Mouse (Mus musculus): ENCODE data around the gene Gnl1. TPM values are rescaled to one million over a fixed set of nuclear protein-coding genes. Genes with fewer than 3 reads are reported as not detected.
"Not testable (repeated sequence)": the region's sequence is repeated elsewhere in the genome, so short reads cannot be mapped to it uniquely, and the experiment has no call there.

The Gnl1 gene
- polyA plus RNA-seq, 1 experiment from 2014 or later: 50.3 TPM

DNA sequence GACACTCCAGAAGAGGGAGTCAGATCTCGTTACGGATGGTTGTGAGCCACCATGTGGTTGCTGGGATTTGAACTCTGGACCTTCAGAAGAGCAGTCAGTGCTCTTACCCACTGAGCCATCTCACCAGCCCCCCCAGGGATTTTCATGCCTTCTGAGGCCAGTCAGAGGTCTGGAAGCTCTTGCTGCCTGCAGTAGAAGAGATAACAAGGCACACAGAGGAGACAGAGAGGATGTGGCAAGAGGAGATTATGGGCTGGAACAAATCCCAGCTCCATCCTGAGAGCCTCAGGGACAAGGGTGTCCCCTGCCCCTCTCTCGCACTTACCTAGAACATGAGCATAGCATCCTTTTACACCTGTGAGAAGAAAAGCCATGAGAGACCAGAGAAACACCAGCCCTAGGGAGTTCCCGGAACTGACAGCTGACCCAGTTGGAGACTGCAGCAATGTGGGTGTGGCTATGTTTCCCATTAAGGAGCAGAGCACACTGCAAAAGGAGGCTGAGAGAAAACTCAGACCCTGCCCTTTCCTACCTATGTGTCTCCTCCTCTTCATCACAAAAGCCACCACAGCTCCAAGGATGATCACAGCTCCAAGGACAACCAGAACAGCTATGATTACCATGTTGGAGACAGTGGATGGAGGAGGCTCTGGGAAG is 50.5 kb downstream of the Gnl1 start:
- H3K4me3 ChIP-seq; H3K4me2 ChIP-seq; H3K27ac ChIP-seq; ATAC-seq (ENCODE audit: borderline replicate concordance, extremely low read depth, low FRiP score, low TSS enrichment); H3K4me1 ChIP-seq; H3K36me3 ChIP-seq; H3K27me3 ChIP-seq; H3K9ac ChIP-seq; H3K9me3 ChIP-seq: not testable (repeated sequence)
- WGBS: 77% methylated on average over 4 of the region's 4 CpGs

- not testable (repeated sequence) for H3K4me1 ChIP-seq; H3K9ac ChIP-seq; H3K36me3 ChIP-seq; ATAC-seq (ENCODE audit: borderline replicate concordance, extremely low read depth, low FRiP score, low TSS enrichment); H3K9me3 ChIP-seq; H3K27me3 ChIP-seq; H3K27ac ChIP-seq
- peak overlapping the region; percentile 54 for H3K4me3 ChIP-seq
- 56% methylated on average over 8 of the region's 8 CpGs for WGBS
- peak overlapping the region; percentile 94 for H3K4me2 ChIP-seq
Measured at GRCm38 (mm10) chr17:36030703-36031582, 51.3 kb downstream of the Gnl1 start.

DNA sequence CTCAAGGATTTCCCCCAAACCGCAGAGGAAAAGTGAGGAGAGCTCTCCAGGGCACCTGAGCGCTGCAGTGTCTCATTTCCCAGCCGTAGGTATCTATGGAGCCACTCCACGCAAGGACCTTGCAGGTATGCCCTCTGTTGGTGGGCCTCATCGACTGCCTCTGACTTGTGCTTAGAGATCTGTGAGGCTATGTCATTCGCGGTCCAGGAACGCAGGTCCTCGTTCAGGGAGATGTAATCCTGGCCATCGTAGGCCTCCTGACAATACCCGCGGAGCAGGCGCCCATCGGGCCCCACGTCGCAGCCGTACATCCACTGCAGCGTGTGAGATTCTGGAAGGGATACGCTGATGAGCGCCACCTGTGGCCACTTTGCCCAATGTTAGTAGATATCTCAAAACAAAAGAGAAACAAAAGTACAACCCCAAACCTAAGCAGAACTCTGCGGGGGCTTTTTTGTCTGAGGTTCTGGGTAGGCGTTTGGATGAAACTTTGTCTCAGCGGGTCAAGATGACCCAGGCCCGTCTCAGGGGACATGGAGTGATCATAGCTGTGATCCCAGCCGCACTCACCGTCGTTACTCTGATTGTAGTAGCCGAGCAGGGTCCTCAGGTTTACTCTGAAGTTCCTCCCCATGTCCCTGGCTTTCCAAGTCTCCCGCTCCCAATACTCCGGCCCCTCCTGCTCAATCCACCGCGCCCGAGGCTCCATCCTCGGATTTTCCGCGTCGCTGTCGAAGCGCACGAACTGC is 52.1 kb downstream of the Gnl1 start:
- not testable (repeated sequence) for H3K36me3 ChIP-seq, H3K27ac ChIP-seq, H3K9me3 ChIP-seq, H3K4me1 ChIP-seq, H3K27me3 ChIP-seq
- WGBS: 2% methylated on average over 40 of the region's 40 CpGs
- Histone ChIP-seq H3K9ac (peak overlapping the region; percentile 34), H3K4me2 (peak overlapping the region; percentile 94), H3K4me3 (peak overlapping the region; percentile 54)
- peak; percentile 47 for ATAC-seq (ENCODE audit: borderline replicate concordance, extremely low read depth, low FRiP score, low TSS enrichment)

DNA sequence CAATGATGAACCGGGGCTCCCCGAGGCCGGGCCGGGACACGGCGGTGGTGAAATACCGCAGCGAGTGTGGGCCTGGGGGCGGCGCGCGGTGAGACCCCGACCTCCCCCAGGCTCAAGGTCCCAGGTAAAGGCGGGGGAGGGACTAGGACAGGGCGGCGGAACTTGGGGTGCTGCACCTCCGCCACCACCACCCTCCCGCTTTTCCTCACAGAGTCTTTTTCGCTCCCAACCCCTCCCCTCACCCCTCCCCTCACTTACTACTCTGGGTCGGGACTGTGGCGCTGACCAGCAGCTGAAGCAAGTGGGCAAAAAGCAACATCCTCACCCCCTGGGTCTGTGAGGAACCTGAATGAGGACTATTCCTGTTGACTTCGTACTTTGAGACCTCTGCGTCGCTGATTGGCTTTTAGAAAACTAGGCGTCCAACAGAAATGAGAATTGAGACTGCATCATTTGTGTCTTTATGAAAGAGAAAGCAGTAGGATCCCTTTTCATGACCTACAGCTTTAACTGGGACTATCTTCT is 52.8 kb downstream of the Gnl1 start, which contains the start of gene H2-T23:
H2-T23 (minus strand) TSS at position 505 of the 525 bp plus-strand sequence.
- ATAC-seq (ENCODE audit: borderline replicate concordance, extremely low read depth, low FRiP score, low TSS enrichment): peak; percentile 29; the same call in 1 of the 2 replicates
- H3K4me1 ChIP-seq, H3K36me3 ChIP-seq, H3K27me3 ChIP-seq, H3K9me3 ChIP-seq, H3K27ac ChIP-seq: not testable (repeated sequence)
- Histone ChIP-seq H3K9ac (peak within 1 kb of the TSS; percentile 34), H3K4me3 (peak within 1 kb of the TSS; percentile 54), H3K4me2 (peak within 1 kb of the TSS; percentile 94)
- WGBS: under 1% methylated on average over 25 of the region's 25 CpGs

DNA sequence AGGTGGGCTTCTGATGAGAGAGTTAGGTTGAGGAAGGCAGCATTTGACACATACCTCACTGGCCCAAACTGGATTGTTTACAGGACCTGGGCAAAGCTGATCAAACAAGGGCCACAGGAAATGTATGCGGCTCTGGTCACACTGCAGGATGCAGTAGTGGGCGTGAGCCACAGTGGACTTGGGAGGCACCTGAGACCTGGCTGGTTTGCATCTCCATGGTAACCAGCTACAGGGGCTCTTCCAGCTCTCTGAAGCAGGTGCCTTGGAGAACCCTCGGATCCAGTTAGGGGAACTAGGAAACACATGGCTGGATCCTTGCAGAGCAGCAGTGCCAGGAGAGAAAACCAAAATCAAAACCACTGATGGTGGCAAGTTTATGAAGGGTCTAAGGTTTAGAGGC is 54.9 kb downstream of the Gnl1 start:
- not testable (repeated sequence) for H3K9me3 ChIP-seq; H3K4me1 ChIP-seq; H3K9ac ChIP-seq; ATAC-seq (ENCODE audit: borderline replicate concordance, extremely low read depth, low FRiP score, low TSS enrichment); H3K4me2 ChIP-seq; H3K27ac ChIP-seq; H3K27me3 ChIP-seq; H3K36me3 ChIP-seq; H3K4me3 ChIP-seq
- WGBS: 39% methylated on average over 3 of the region's 3 CpGs

GRCm38 (mm10) chr17:36035010-36035638 is 55.5 kb downstream of the Gnl1 start:
- 11% methylated on average over 3 of the region's 3 CpGs for WGBS
- H3K4me1 ChIP-seq; H3K9ac ChIP-seq; H3K27me3 ChIP-seq; H3K27ac ChIP-seq; H3K9me3 ChIP-seq; H3K36me3 ChIP-seq; H3K4me2 ChIP-seq; H3K4me3 ChIP-seq; ATAC-seq (ENCODE audit: borderline replicate concordance, extremely low read depth, low FRiP score, low TSS enrichment): not testable (repeated sequence)

DNA sequence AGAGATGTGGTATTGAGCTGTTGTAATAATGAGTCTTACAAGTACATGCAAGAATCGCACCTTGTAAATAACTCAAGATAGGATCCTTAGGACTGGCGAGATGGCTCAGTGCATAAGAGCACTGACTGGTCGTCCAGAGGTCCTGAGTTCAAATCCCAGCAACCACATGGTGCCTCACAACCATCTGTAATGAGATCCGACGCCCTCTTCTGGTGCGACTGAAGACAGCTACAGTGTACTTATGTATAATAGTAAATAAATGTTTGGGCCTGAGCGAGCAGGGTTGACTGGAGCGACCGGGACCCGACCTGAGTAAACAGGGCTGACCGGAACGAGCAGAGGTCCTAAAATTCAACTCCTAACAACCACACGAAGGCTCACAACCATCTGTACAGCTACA is 56.5 kb downstream of the Gnl1 start:
- not testable (repeated sequence) for ATAC-seq (ENCODE audit: borderline replicate concordance, extremely low read depth, low FRiP score, low TSS enrichment); H3K36me3 ChIP-seq; H3K4me2 ChIP-seq; H3K9ac ChIP-seq; H3K27me3 ChIP-seq; H3K9me3 ChIP-seq; H3K4me1 ChIP-seq; H3K4me3 ChIP-seq; H3K27ac ChIP-seq
- 81% methylated on average over 13 of the region's 13 CpGs for WGBS

MicroRNA genes within 50 kb of the gene (microRNA counts, 519-probe panel; counts per million panel counts)
- microRNA mmu-miR-877: 2,183 counts per million, percentile 27 among the panel's probes with 10 or more counts

Small RNA genes lying within 50 kb of the gene (microRNA-seq; reads per million reads assigned to microRNA genes)
- gene Mir877: 51.0 reads per million, percentile 46 among the genes with 10 or more reads in this experiment

Other genes with a start within 250 kb of the Gnl1 start
- gene Ier3, start 158.2 kb upstream of the Gnl1 start, polyA plus RNA-seq (2015; fragmentation: Nextera tagmentation; extraction: Ambion mirVana): 17.9 and 21.0 TPM in 2 replicates
- 50.1 and 54.4 TPM in 2 replicates for gene Flot1, start 156.6 kb upstream of the Gnl1 start, polyA plus RNA-seq (2015; fragmentation: Nextera tagmentation; extraction: Ambion mirVana)
- gene Tubb5, start 141.5 kb upstream of the Gnl1 start, polyA plus RNA-seq (2015; fragmentation: Nextera tagmentation; extraction: Ambion mirVana): 1,042 and 1,079 TPM in 2 replicates
- gene Mdc1, start 138.3 kb upstream of the Gnl1 start, polyA plus RNA-seq (2015; fragmentation: Nextera tagmentation; extraction: Ambion mirVana): 24.1 and 24.7 TPM in 2 replicates
- 71.0 and 73.3 TPM in 2 replicates for gene Nrm, start 118.5 kb upstream of the Gnl1 start, polyA plus RNA-seq (2015; fragmentation: Nextera tagmentation; extraction: Ambion mirVana)
- gene Ppp1r18, start 114.3 kb upstream of the Gnl1 start, polyA plus RNA-seq (2015; fragmentation: Nextera tagmentation; extraction: Ambion mirVana): 21.3 and 23.4 TPM in 2 replicates
- 42.0 and 42.1 TPM in 2 replicates for gene Dhx16, start 100.0 kb upstream of the Gnl1 start, polyA plus RNA-seq (2015; fragmentation: Nextera tagmentation; extraction: Ambion mirVana)
- 20.5 and 21.2 TPM in 2 replicates for gene 2310061I04Rik, start 82.4 kb upstream of the Gnl1 start, polyA plus RNA-seq (2015; fragmentation: Nextera tagmentation; extraction: Ambion mirVana)
- gene Atat1, start 69.8 kb upstream of the Gnl1 start, polyA plus RNA-seq (2015; fragmentation: Nextera tagmentation; extraction: Ambion mirVana): 58.3 and 63.6 TPM in 2 replicates
- 73.9 and 77.5 TPM in 2 replicates for gene Mrps18b, start 63.5 kb upstream of the Gnl1 start, polyA plus RNA-seq (2015; fragmentation: Nextera tagmentation; extraction: Ambion mirVana)
- gene Ppp1r10, start 63.4 kb upstream of the Gnl1 start, polyA plus RNA-seq (2015; fragmentation: Nextera tagmentation; extraction: Ambion mirVana): 35.9 and 38.2 TPM in 2 replicates
- gene Abcf1, start 10.1 kb upstream of the Gnl1 start, polyA plus RNA-seq (2015; fragmentation: Nextera tagmentation; extraction: Ambion mirVana): 71.6 and 87.8 TPM in 2 replicates
- 29.3 and 32.4 TPM in 2 replicates for gene Prr3, start 385 bp downstream of the Gnl1 start, polyA plus RNA-seq (2015; fragmentation: Nextera tagmentation; extraction: Ambion mirVana)
- gene H2-T24, start 40.7 kb downstream of the Gnl1 start, polyA plus RNA-seq (2015; fragmentation: Nextera tagmentation; extraction: Ambion mirVana): 2.2 and 3.2 TPM in 2 replicates
- gene H2-T23, start 53.0 kb downstream of the Gnl1 start, polyA plus RNA-seq (2015; fragmentation: Nextera tagmentation; extraction: Ambion mirVana): 6.1 and 8.4 TPM in 2 replicates
- gene H2-T22, start 62.9 kb downstream of the Gnl1 start, polyA plus RNA-seq (2015; fragmentation: Nextera tagmentation; extraction: Ambion mirVana): 16.1 and 18.4 TPM in 2 replicates
- gene Gm6034, start 63.1 kb downstream of the Gnl1 start, polyA plus RNA-seq (2015; fragmentation: Nextera tagmentation; extraction: Ambion mirVana): not detected in 2 replicates
- gene Gm11127, start 78.5 kb downstream of the Gnl1 start, polyA plus RNA-seq (2015; fragmentation: Nextera tagmentation; extraction: Ambion mirVana): not detected in 2 replicates
- gene Gm19684, start 141.8 kb downstream of the Gnl1 start, polyA plus RNA-seq (2015; fragmentation: Nextera tagmentation; extraction: Ambion mirVana): not detected in 2 replicates
- gene Gm7030, start 149.6 kb downstream of the Gnl1 start, polyA plus RNA-seq (2015; fragmentation: Nextera tagmentation; extraction: Ambion mirVana): 0.19 TPM in 1 of 2 replicates, not detected in the other
- gene Gm8909, start 188.7 kb downstream of the Gnl1 start, polyA plus RNA-seq (2015; fragmentation: Nextera tagmentation; extraction: Ambion mirVana): 35.2 and 39.5 TPM in 2 replicates
- gene H2-T3, start 210.4 kb downstream of the Gnl1 start, polyA plus RNA-seq (2015; fragmentation: Nextera tagmentation; extraction: Ambion mirVana): 0.59 and 0.71 TPM in 2 replicates

Data from lung, embryonic 15.5 days (tissue).